Mouse (Mus musculus) olfactory bulb, adult 2 months (tissue): ENCODE results near the gene Wnt3a. TPM values are rescaled to one million over a fixed set of nuclear protein-coding genes. Genes with fewer than 3 reads are reported as not detected.
A peak's percentile ranks its signal among the peaks of the same experiment; 100 is the strongest.
"Not testable (repeated sequence)": the region's sequence is repeated elsewhere in the genome, so short reads cannot be mapped to it uniquely, and the experiment has no call there.

Experiments
- H3K27ac ChIP-seq: fragments of 200-500 bp; 2 replicates; pipeline ENCODE4 v1.5.1; 2012; ENCODE audit warnings: low read depth, low read length; ENCODE audit not compliant: insufficient read depth
- H3K4me1 ChIP-seq: fragments of 200-500 bp; 2 replicates; pipeline ENCODE4 v1.6.1; 2012; ENCODE audit warnings: low read length; ENCODE audit not compliant: control insufficient read depth, insufficient read depth
- H3K4me3 ChIP-seq: fragments of 200-500 bp; 2 replicates; pipeline ENCODE4 v1.5.1; 2012; ENCODE audit warnings: mild to moderate bottlenecking, low read depth, low read length, moderate library complexity; ENCODE audit not compliant: insufficient read depth
- CTCF ChIP-seq: fragments of 200-500 bp; IDR thresholded peaks from 2 replicates; pipeline ENCODE4 v1.5.1; 2012; ENCODE audit warnings: low read depth, mild to moderate bottlenecking, low read length, moderate library complexity; ENCODE audit not compliant: insufficient read depth
- POLR2A ChIP-seq: fragments of 200-500 bp; IDR thresholded peaks from 2 replicates; pipeline ENCODE4 v1.6.1; 2012; ENCODE audit warnings: mild to moderate bottlenecking, low read depth, low read length, moderate library complexity; ENCODE audit not compliant: insufficient read depth
- WGBS: fragments of 180-500 bp; shearing (Covaris S2); methylation state at CpG from one replicate; pipeline ENCODE4 v1.1.7; 2018; 5-methylcytosine and 5-hydroxymethylcytosine counted together
- polyA plus RNA-seq: library from polyadenylated mRNA; stranded (reverse); fragments of >200 nt; gene quantifications from 2 replicates; pipeline ENCODE4 v1.2.4, GENCODE M21; 2012; ENCODE audit warnings: low replicate concordance; ENCODE audit not compliant: missing spikeins, insufficient read depth, insufficient read length

Gene Wnt3a
- polyA plus RNA-seq, 1 experiment: not detected

DNA sequence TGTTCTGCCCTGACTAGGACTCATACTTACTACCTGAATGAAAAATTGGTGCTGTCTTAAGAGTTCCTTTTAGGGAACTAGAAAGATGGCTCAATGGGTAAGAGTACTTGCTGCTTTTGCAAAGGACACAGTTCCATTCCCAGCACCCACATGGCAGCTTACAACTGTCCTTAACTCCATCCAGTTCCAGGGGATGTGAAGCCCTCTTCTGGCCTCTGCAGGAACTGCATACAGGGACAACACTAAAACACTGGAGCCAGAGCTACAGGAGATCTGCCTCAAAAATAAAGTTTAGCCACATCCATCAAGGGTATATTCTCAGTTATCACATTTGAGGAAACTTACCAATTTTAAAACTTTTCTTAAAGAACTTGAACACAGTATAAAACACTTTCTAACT is 71.5 kb downstream of the Wnt3a start:
- peaks cover 6% of the 10 kb centered on the region; the same call in 1 of the 2 replicates for H3K4me1 ChIP-seq
- no peak for TF ChIP-seq CTCF
- no peak for TF ChIP-seq POLR2A
- H3K4me3 ChIP-seq: no peak overlapping the region
- no peak overlapping the region for H3K27ac ChIP-seq

DNA sequence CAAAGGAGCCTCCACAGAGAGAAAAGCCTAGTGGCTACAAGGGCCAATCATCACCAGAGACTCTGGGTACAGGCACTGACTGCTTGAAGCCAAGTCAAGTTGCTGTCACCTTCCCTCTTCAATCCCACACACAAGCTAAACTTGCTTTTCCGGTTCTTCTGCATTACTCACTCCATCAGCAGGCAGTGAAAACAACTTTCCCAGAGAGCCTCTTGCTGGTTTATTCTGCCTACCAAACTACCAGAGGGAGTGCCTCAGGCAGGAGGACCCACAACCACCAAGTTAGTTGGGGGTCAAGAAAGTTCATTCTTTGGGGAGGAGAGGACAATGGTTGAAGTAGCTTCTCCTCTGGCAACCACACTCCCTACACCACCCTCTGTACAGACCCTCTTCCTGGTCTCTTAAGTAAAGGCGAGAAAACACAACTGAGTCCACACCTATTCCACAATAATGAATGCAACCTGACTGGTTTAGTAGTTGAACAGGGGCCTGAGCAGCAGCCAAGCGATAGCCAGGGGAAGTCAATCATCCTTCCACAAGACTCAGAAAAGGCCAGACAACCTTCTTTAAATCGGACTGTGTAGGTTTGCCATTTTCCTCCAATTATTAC is 72.1 kb downstream of the Wnt3a start:
- no peak for TF ChIP-seq CTCF
- TF ChIP-seq POLR2A: no peak
- no peak overlapping the region for H3K4me3 ChIP-seq
- WGBS: 75% methylated on average over 4 of the region's 4 CpGs
- H3K4me1 ChIP-seq: peaks cover 6% of the 10 kb centered on the region; the same call in 1 of the 2 replicates
- H3K27ac ChIP-seq: no peak overlapping the region

DNA sequence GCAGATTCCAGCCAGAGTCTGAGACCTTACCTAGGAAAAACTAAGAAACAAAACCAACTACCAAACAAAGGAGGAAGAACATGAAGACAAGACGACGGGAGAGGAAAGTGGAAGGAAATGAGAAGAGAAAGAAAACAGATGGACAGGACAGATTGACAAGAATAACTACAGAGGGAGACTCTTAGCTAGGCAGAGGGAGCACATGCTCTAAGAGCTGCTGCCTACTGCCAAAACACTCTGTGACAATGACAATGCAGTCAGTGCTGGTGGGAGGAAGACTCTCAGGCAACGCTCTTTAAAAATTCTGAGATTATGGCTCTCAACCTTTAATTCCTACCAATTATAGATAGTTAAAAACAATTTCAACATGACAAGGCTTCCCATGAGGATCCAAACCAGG is 73.6 kb downstream of the Wnt3a start:
- TF ChIP-seq CTCF: no peak
- no peak for TF ChIP-seq POLR2A
- H3K4me3 ChIP-seq: no peak overlapping the region
- H3K4me1 ChIP-seq: peaks cover 4% of the 10 kb centered on the region; the same call in 1 of the 2 replicates
- WGBS: 15% methylated on average over 3 of the region's 3 CpGs
- H3K27ac ChIP-seq: no peak overlapping the region

DNA sequence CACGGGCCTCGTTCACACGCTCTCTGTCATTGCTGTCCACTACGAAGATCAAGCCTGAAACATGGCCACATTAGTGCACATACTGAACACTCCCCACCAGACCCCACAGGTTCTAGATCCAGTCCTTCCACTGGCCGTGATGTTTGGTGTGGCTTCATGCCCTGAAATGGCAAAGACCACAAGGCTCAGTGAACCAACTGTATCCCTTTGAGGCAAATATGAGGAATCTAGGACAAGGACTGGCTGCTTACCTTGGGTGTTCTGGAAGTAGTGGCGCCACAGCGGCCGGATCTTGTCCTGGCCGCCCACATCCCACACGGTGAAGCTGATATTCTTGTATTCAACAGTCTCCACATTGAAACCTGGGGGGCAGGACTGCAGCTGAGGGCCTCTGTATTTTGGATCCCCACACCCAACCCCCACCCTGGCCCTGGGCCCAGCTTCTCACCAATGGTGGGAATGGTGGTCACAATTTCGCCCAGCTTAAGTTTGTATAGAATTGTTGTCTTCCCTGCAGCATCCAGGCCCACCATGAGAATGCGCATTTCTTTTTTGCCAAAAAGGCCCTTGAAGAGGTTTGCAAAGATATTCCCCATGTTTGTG is 77.6 kb downstream of the Wnt3a start:
- no peak for TF ChIP-seq POLR2A
- no peak for TF ChIP-seq CTCF
- H3K4me1 ChIP-seq: peaks cover 7% of the 10 kb centered on the region

DNA sequence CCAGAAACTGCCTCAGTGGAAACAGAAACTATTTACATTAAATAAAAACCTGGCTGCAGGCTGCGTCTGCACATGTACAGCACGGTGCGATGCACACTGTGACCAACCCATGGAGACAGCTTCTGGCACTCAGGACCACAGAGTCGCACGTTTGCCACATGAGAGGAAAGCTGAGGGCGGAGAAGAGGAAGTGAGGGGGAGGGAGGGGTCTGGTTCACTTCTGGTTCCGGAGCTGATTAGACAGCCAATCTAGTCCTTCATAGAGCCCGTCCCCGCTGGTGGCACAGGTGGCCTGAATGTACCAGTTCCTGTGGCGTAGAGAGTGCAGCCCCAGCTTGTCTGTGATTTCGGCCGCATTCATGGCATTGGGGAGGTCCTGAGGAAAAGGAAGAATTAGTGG is 78.2 kb downstream of the Wnt3a start:
- not testable (repeated sequence) for H3K27ac ChIP-seq
- WGBS: 70% methylated on average over 12 of the region's 12 CpGs

More for the DNA sequence above, 77.6 kb downstream of the Wnt3a start:
- Histone ChIP-seq H3K4me3 (no peak overlapping the region), H3K27ac (no peak overlapping the region)
- WGBS: 76% methylated on average over 12 of the region's 12 CpGs

DNA sequence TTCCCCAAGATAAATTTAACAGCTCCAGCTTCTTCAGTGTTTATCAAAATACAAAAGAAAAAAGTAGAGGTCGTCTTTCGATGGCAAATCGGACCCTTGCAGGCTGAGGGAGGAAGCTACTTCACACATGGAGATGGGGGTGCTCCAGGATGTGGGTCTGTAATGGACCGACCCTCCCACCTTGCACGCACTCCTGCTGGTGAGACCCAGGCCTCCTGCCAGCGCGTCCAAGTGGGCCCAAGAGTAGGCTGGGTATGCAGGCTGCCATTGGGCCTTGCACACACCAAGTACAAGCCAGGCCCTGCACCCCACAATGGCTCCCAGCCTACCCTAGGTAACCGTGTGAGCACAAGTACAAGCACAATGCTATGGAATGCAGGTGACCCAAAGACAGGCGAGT is 79.0 kb downstream of the Wnt3a start:
- not testable (repeated sequence) for H3K4me3 ChIP-seq, H3K4me1 ChIP-seq, H3K27ac ChIP-seq
- 73% methylated on average over 9 of the region's 9 CpGs for WGBS

More for the DNA sequence above, 78.2 kb downstream of the Wnt3a start:
- not testable (repeated sequence) for H3K4me1 ChIP-seq, H3K4me3 ChIP-seq

DNA sequence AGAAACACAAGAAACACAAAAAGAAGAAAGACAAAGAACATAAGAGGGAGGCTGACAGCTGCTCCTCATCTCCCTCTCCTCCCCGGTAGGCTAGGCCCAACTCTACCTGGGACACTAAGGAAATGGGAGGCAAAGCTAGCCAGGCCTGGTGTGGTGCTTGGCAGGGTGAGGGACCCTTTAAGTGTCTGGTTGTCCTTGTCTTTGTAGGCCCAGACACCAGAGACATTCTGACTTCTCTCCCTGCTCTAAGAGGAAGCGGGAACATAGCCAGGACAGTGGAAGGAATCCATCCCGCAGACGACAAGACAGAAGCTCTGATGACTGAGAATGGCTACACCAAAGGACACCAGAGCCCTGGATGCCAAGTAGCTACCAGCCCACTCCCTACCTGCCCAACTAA is 80.5 kb downstream of the Wnt3a start:
- H3K27ac ChIP-seq: no peak overlapping the region
- no peak overlapping the region for H3K4me3 ChIP-seq
- 77% methylated on average over 4 of the region's 4 CpGs for WGBS
- no peak for TF ChIP-seq POLR2A
- no peak for TF ChIP-seq CTCF
- peaks cover 8% of the 10 kb centered on the region for H3K4me1 ChIP-seq

DNA sequence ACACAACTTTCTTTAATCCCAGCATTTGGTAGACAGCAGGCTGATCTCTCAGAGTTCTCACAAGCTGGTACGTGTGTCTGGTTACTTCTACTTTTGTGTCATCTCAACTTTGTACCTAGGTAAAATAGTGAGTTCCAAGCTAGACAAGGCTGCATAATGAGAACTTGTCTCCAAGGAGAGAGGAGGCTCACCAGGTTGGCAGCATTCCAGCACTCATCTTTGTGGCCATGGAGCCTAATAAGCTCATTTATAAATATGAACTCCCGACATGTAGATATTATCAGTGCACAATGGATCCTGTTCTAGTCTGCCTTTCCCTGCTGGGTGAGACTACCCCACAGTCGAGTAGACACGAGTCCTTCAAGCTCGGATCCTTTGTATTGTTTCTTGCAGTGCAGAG is 81.0 kb downstream of the Wnt3a start:
- no peak for TF ChIP-seq POLR2A
- TF ChIP-seq CTCF: no peak
- WGBS: 41% methylated on average over 5 of the region's 5 CpGs
- Histone ChIP-seq H3K4me1 (peaks cover 8% of the 10 kb centered on the region), H3K27ac (no peak overlapping the region), H3K4me3 (no peak overlapping the region)

DNA sequence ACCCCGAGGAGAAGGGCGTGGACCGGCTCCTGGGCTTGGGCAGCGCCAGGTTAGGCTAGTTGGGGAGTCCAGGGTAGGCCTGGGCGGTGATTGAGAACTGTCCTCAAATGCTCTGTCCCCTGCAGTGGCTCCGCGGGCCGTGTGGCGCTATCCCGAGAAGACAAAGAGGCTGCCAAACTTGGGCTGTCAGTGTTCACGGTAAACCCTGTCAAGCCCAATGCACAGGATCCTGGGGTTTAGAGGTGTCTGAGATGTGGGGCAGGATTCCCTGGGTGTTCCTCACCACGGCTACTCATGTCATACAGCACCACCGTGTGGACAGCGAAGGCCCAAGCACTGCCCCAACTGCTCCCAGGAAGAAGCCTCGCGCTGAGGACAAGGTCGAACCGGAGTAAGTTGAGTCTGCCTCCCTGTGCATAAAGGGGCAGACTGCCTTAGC is 81.5 kb downstream of the Wnt3a start:
- TF ChIP-seq POLR2A (no peak), CTCF (0 out of 2 replicates have a peak, but pooled peaks have one; percentile 13)
- H3K4me3 ChIP-seq: peak overlapping the region; percentile 62
- 0 out of 2 replicates have a peak overlapping the region, but pooled peaks have one; percentile 24 for H3K27ac ChIP-seq
- 8% methylated on average over 18 of the region's 18 CpGs for WGBS
- peaks cover 8% of the 10 kb centered on the region for H3K4me1 ChIP-seq
